Mouse (Mus musculus) cerebellum, adult 11 months (tissue): ENCODE data around the gene Paqr6.

Experiments used
- DNase-seq: peaks from one replicate; pipeline ENCODE4 v3.0.0; 2022

Paqr6 gene

GRCm38 (mm10) chr3:88364337-88364736 lies at the start of gene Paqr6:
Paqr6 (plus strand) TSS chr3:88364584.
- no peak for DNase-seq

- DNase-seq = peak; percentile 48
Observed at GRCm38 (mm10) chr3:88324951-88325405, 39.4 kb upstream of the Paqr6 start, which contains the start of gene Glmp. Glmp (plus strand) TSS chr3:88325023.

- no peak for DNase-seq
Observed at GRCm38 (mm10) chr3:88328956-88329355, 35.4 kb upstream of the Paqr6 start.

- no peak for DNase-seq
Observed at GRCm38 (mm10) chr3:88331282-88331681, 33.1 kb upstream of the Paqr6 start.

- DNase-seq = no peak
Observed at GRCm38 (mm10) chr3:88334029-88334658, 30.2 kb upstream of the Paqr6 start.

- DNase-seq = no peak
Observed at GRCm38 (mm10) chr3:88334902-88335435, 29.4 kb upstream of the Paqr6 start.

- DNase-seq = no peak
Observed at GRCm38 (mm10) chr3:88335436-88336053, 28.8 kb upstream of the Paqr6 start.

- peak; percentile 93 for DNase-seq
Observed at GRCm38 (mm10) chr3:88336058-88337013, 28.0 kb upstream of the Paqr6 start, which contains the start of the genes Tmem79 and Smg5. Tmem79 (minus strand) TSS chr3:88336148. Smg5 (plus strand) TSS chr3:88336260.

- DNase-seq = no peak
Observed at GRCm38 (mm10) chr3:88337367-88338020, 26.9 kb upstream of the Paqr6 start.

- DNase-seq = no peak
Observed at GRCm38 (mm10) chr3:88338316-88338715, 26.1 kb upstream of the Paqr6 start.

GRCm38 (mm10) chr3:88339006-88339405 lies 25.4 kb upstream of the Paqr6 start:
- no peak for DNase-seq

GRCm38 (mm10) chr3:88350732-88351131 lies 13.7 kb upstream of the Paqr6 start:
- DNase-seq = no peak

GRCm38 (mm10) chr3:88352907-88353306 lies 11.5 kb upstream of the Paqr6 start:
- DNase-seq = peak; percentile 64

- DNase-seq = no peak
Observed at GRCm38 (mm10) chr3:88354396-88355165, 9.8 kb upstream of the Paqr6 start.

GRCm38 (mm10) chr3:88359584-88359983 lies 4.8 kb upstream of the Paqr6 start:
- no peak for DNase-seq

- DNase-seq = no peak
Observed at GRCm38 (mm10) chr3:88359989-88360388, 4.4 kb upstream of the Paqr6 start.

- no peak for DNase-seq
Observed at GRCm38 (mm10) chr3:88361096-88361495, 3.3 kb upstream of the Paqr6 start.

GRCm38 (mm10) chr3:88361612-88362313 lies 2.6 kb upstream of the Paqr6 start:
- no peak for DNase-seq

GRCm38 (mm10) chr3:88363700-88364099 lies 684 bp upstream of the Paqr6 start:
- DNase-seq = peak; percentile 30

GRCm38 (mm10) chr3:88365705-88366361 lies 1.4 kb downstream of the Paqr6 start:
- no peak for DNase-seq
